ENCODE assay signal across 21 mouse cellular contexts in the genomic region with DNA sequence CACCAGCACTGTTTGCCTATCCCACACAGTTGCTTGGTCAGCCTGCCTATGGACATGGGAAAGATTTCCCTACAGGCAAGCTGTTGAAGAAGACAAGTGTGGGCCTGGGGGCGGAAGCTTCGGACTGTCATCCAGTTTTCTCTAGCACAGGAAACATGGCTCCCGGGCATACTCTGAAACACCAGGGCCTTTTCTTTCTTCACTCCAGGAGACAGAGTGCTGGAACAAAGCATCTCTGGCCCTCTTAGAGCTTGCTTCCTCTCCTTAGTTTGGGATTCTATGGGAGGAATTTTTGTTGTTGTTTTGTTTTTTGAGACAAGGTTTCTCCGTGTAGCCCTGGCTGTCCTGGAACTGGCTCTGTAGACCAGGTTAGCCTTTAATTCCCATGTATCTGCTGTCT. TPM values are rescaled to one million over a fixed set of nuclear protein-coding genes. Genes with fewer than 3 reads are reported as not detected.
"Had no signal": no experiment of that assay in that cellular context is flagged by ENCODE, and none has a peak within 500 bp of the region (broad histone marks: within the 10 kb centered on the region; RNA-seq: fewer than 3 reads in every experiment).

No protein-coding gene starts in this region.

- H3K27ac ChIP-seq: liver, embryonic 14.5 days; midbrain, embryonic 10.5 days; midbrain, embryonic 12.5 days; neural tube, embryonic 13.5 days; neural tube, embryonic 15.5 days; stomach, embryonic 15.5 days; stomach, postnatal 0 days had no signal

- DNase-seq: lung, adult 18-20 months; lung, embryonic 14.5 days; lung, postnatal 10 days; lung, postnatal 4 days; midbrain, embryonic 14.5 days; right cerebral cortex, postnatal 14 days; thymus, adult 2 months; thymus, postnatal 14 days; thymus, postnatal 36 days had no signal

- H3K4me3 ChIP-seq: midbrain, embryonic 10.5 days; midbrain, embryonic 12.5 days; myocyte; neural tube, embryonic 13.5 days; neural tube, embryonic 15.5 days; stomach, embryonic 15.5 days had no signal

- H3K36me3 ChIP-seq: midbrain, embryonic 10.5 days; midbrain, embryonic 12.5 days; neural tube, embryonic 13.5 days; neural tube, embryonic 15.5 days; stomach, embryonic 15.5 days had no signal

- H3K9me3 ChIP-seq: midbrain, embryonic 10.5 days; midbrain, embryonic 12.5 days; neural tube, embryonic 13.5 days; neural tube, embryonic 15.5 days; stomach, embryonic 15.5 days had no signal

RNA-seq across cellular contexts. Expression of a gene that starts 1.7 kb away (rescaled TPM):
- polyA plus RNA-seq: liver, embryonic 16.5 days had no signal

RNA-seq across cellular contexts. Expression of a gene that starts 34.4 kb away (rescaled TPM):
- polyA plus RNA-seq: liver, embryonic 14.5 days; liver, embryonic 16.5 days; lung, embryonic 14.5 days; midbrain, embryonic 10.5 days; midbrain, embryonic 12.5 days; midbrain, embryonic 14.5 days; midbrain, embryonic 16.5 days; myocyte; neural tube, embryonic 11.5 days; neural tube, embryonic 13.5 days; neural tube, embryonic 15.5 days; spleen, adult 2 months; stomach, embryonic 15.5 days; stomach, postnatal 0 days; thymus, adult 2 months had no signal
